Mouse (Mus musculus) testis, adult 2 months (tissue): Measurements from ENCODE around the gene Ccdc71. TPM values are rescaled to one million over a fixed set of nuclear protein-coding genes. Genes with fewer than 3 reads are reported as not detected.
A peak's percentile ranks its signal among the peaks of the same experiment; 100 is the strongest.

Experiments used
- H3K27ac ChIP-seq: fragments of 200-500 bp; 2 replicates; pipeline ENCODE4 v1.5.1; 2012; ENCODE audit warnings: low read depth, low read length; ENCODE audit not compliant: control insufficient read depth, insufficient read depth
- H3K27me3 ChIP-seq: fragments of 200-500 bp; 2 replicates; pipeline ENCODE4 v1.6.1; 2012; ENCODE audit warnings: mild to moderate bottlenecking, low read length, moderate library complexity; ENCODE audit not compliant: control insufficient read depth, insufficient read depth
- H3K36me3 ChIP-seq: fragments of 200-500 bp; 2 replicates; pipeline ENCODE4 v1.6.1; 2012; ENCODE audit warnings: mild to moderate bottlenecking, low read length; ENCODE audit not compliant: control insufficient read depth, insufficient read depth
- H3K4me1 ChIP-seq: fragments of 200-500 bp; 2 replicates; pipeline ENCODE4 v1.6.1; 2012; ENCODE audit warnings: low read length; ENCODE audit not compliant: control insufficient read depth, insufficient read depth
- H3K4me3 ChIP-seq: fragments of 200-500 bp; 2 replicates; pipeline ENCODE4 v1.5.1; 2012; ENCODE audit warnings: low read depth, mild to moderate bottlenecking, low read length, moderate library complexity, mixed read lengths; ENCODE audit not compliant: control insufficient read depth
- CTCF ChIP-seq: fragments of 200-500 bp; IDR thresholded peaks from 2 replicates; pipeline ENCODE4 v1.5.1; 2012; ENCODE audit warnings: low read depth, mild to moderate bottlenecking, inconsistent platforms, low read length, moderate library complexity; ENCODE audit not compliant: control insufficient read depth, insufficient read depth, insufficient replicate concordance
- POLR2A ChIP-seq: fragments of 200-500 bp; IDR thresholded peaks from 2 replicates; pipeline ENCODE4 v1.6.1; 2012; ENCODE audit warnings: low read depth, mild to moderate bottlenecking, inconsistent platforms, low read length, moderate library complexity; ENCODE audit not compliant: control insufficient read depth
- polyA plus RNA-seq: library from polyadenylated mRNA; depleted of rRNA; stranded (reverse); fragments of >200 nt; gene quantifications from 2 replicates; pipeline ENCODE4 v1.2.3, GENCODE M21; 2012

The Ccdc71 gene
- polyA plus RNA-seq, 1 experiment = 19.4 TPM

DNA sequence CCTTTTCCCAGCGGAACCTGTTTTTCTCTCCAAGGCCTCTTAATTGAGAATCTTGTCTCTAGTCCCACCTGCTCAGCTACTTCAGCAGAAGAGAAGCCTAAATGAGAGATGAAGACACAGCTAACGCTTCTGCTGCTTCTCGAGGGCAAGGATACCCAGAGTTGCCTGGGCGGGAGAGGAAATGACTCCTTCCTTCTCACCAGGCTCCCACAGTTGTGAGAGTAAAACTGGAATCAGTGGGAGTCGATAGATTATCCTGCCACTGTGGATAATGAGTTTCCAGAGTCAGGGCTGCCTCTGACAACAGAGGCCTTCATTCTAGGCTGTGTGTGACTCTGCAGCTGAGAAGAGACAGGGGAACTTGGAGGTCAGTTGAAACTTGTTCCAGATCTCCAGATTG, 19.8 kb upstream of the Ccdc71 start:
- Histone ChIP-seq H3K4me1 (peaks cover 9% of the 10 kb centered on the region), H3K4me3 (no peak overlapping the region), H3K27ac (no peak overlapping the region), H3K36me3 (no peaks in the 10 kb centered on the region), H3K27me3 (no peaks in the 10 kb centered on the region)
- TF ChIP-seq POLR2A (no peak), CTCF (no peak)

DNA sequence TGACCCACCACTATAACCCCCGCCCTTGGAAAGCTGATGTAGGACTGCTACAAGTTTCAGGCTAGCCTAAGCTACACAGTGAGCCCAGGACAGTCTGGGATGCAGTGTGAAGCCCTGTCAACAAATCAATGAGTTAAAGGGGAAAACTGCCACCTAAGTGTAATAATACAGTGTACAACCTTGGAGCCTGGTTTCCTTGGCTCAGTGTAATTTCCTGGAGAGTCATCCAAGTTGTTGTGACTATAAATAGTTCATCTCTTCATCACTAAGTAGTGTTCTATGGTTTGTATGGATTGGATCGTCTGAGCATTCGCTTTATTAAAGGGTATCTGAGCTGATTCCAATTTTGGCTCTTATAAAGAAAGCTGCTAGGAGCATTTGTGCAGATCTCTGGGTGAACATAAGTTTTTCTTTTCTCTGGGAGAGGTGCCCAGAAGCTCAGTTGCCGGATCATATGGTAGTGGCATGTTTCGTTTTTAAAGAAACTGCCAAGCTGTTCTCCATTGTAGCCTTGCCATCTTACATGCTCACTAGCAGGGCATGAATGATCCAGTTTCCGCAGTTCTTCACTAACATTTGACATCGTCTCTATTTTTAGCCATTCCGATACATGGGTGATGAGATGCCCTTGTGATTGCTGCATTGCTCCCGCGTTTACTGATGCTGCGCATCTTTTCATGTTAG, 18.9 kb upstream of the Ccdc71 start:
- TF ChIP-seq POLR2A = no peak
- no peak for TF ChIP-seq CTCF
- H3K27me3 ChIP-seq = no peaks in the 10 kb centered on the region
- H3K36me3 ChIP-seq = no peaks in the 10 kb centered on the region
- no peak overlapping the region for H3K4me3 ChIP-seq
- H3K27ac ChIP-seq = no peak overlapping the region
- H3K4me1 ChIP-seq = peaks cover 17% of the 10 kb centered on the region

DNA sequence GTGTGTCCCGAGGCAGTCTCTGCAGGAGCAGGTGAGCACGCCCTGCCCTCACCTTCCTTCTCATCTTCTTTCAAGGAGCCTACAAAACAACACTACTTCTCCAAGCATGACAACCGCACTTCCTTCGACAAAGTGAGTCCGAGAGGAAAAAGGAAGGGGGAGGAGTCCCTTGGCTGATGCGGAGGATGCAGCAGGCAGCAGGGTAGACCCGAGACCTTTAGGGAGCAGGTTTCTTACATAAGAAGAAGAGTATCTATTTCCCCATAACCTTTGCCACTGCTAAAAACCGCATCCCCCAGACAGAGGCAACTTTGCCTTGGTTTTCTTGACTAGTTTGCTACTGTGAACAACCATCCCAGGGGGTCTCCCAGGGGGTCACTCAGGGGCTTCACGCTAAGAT, 15.2 kb upstream of the Ccdc71 start:
- TF ChIP-seq POLR2A (no peak), CTCF (no peak)

DNA sequence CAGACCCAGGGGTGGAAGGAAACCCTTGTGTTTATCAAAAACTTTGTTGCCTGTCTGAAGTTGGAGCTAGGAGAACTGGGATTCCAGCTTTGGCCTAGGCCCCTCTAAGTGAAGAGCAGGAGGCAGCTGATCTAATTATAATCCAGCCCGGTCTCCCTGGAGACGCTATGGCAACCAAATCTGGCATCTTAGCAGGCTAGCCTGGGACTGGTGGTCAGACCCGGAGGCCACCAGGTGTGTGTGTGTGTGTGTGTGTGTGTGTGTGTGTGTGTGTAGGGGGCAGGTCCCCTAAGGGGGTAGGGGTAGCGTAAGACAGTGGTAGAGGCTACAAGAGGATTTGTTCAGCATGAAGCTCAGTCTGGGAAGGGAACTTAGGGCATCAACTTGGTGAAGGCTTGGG, 10.5 kb upstream of the Ccdc71 start:
- H3K27ac ChIP-seq = peak overlapping the region; percentile 39; the same call in 1 of the 2 replicates
- peaks cover 39% of the 10 kb centered on the region for H3K4me1 ChIP-seq
- no peak overlapping the region for H3K4me3 ChIP-seq
- H3K27me3 ChIP-seq = no peaks in the 10 kb centered on the region
- no peaks in the 10 kb centered on the region for H3K36me3 ChIP-seq
- TF ChIP-seq POLR2A = no peak
- no peak for TF ChIP-seq CTCF

More for the DNA sequence above, 15.2 kb upstream of the Ccdc71 start:
- no peak overlapping the region for H3K4me3 ChIP-seq
- no peaks in the 10 kb centered on the region for H3K27me3 ChIP-seq
- H3K36me3 ChIP-seq = no peaks in the 10 kb centered on the region
- H3K27ac ChIP-seq = no peak overlapping the region; the same call in 1 of the 2 replicates
- peaks cover 26% of the 10 kb centered on the region for H3K4me1 ChIP-seq

DNA sequence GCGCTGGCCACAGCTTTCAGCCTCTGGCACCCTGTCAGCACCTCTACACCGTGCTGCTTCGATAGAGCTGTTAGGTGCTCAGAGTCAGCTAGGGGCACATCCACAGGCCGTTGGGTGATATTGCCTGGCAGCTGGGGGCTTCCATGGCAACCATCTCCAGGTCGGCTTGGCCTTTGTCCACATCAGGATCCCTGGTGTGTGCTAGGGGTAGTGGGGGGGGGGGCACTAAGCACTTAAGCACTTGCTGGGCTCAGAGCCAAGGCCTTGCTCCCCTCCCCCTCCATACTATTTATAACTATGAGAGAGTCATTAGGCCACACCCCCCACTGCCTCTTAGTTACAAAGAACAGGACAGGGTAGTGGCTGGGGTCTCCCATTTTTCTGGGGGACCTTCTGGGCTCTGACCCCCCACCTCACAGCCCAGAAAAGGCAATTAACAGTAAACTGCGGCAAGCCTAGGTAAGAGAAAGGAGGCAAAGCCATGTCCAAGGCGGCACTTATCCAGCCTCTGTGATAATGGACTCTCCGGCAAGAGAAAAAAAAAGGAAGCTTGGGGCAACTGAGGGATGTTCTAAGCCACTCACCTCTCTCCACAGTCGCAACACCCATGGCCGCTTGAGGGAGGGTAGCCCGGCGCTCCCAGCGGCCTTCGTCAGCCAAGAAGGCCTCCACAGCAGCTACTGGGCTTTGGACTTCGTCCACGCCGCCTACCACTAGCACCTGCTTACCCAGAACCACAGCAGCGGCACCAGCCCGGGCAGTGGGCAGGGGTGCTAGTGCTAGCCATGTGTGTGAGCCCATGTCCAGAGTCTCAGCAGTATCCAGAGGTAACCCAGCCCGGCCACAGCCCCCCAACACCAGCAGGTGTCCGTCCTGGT, 9.8 kb upstream of the Ccdc71 start:
- H3K36me3 ChIP-seq = no peaks in the 10 kb centered on the region
- peaks cover 32% of the 10 kb centered on the region for H3K4me1 ChIP-seq
- TF ChIP-seq POLR2A (0 out of 2 replicates have a peak, but pooled peaks have one; percentile 7), CTCF (no peak)
- peak overlapping the region; percentile 39; the same call in 1 of the 2 replicates for H3K27ac ChIP-seq
- no peak overlapping the region for H3K4me3 ChIP-seq
- H3K27me3 ChIP-seq = no peaks in the 10 kb centered on the region

DNA sequence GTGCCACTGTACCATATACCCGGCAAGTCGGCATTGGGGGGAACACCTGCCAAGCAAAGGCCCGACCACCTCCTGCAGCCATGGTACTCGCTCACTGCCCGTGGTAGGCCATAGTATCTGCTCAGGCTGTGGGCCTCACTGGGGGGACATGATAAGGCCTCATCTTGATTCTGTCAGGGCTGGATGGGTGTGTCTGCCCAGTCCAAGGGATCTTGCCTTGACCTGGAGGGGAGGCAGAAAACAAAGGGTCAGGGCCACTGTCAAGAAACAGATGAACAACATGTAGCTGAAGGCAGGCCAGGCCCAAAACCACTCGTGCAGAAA, 9.2 kb upstream of the Ccdc71 start:
- Histone ChIP-seq H3K36me3 (no peaks in the 10 kb centered on the region), H3K4me3 (no peak overlapping the region), H3K4me1 (peaks cover 26% of the 10 kb centered on the region), H3K27ac (no peak overlapping the region), H3K27me3 (no peaks in the 10 kb centered on the region)
- TF ChIP-seq CTCF (no peak), POLR2A (no peak)

DNA sequence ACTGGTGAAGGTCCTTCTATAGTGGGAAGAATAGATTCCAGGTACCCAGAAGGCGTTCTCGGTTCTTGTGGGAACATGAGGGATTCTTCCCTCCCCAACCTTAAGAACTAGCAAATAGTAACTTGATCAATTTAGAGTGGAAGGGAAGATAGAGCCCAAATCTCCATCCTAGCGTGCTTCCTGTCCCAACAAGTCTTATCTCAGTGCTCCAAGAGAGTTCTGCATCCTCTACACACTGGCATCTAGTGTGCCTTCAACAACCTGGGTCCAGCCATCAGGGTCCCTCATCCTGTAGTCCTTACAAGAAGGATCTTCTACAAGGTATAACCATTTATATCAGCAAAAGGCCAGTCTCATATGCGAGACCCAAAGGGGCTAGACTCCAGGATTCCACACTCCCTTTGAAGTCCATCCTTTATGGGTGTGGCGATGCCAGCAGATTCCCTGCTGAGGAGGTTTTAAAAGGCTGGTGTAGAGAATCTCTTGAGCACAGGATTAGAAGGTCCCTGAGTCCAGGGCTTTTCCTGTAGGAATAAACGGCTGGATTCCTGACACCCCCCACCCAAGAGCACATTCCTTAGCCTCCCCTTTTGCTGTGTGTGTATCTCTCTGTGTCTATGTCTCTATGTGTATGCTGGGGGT, 8.7 kb upstream of the Ccdc71 start:
- Histone ChIP-seq H3K4me1 (peaks cover 25% of the 10 kb centered on the region), H3K4me3 (peak overlapping the region; percentile 83), H3K27me3 (no peaks in the 10 kb centered on the region), H3K27ac (no peak overlapping the region), H3K36me3 (no peaks in the 10 kb centered on the region)
- no peak for TF ChIP-seq POLR2A
